Mouse (Mus musculus) stomach, embryonic 16.5 days (tissue): Measurements from ENCODE around the gene Cpt1b. TPM values are rescaled to one million over a fixed set of nuclear protein-coding genes. Genes with fewer than 3 reads are reported as not detected.
A peak's percentile ranks its signal among the peaks of the same experiment; 100 is the strongest.

Experiments
- ATAC-seq: fragments of 200-750 bp; cut with Nextera tagmentation; 2 replicates; pipeline ENCODE4 v1.8.0; 2017; ENCODE audit warnings: moderate number of reproducible peaks, moderate TSS enrichment; ENCODE audit not compliant: insufficient read depth, low FRiP score
- H3K27ac ChIP-seq: fragments of 300-500 bp; sonication (generic); 2 replicates; pipeline ENCODE4 v1.5.1; 2014; ENCODE audit warnings: low read length
- H3K27me3 ChIP-seq: fragments of 300-500 bp; sonication (generic); 2 replicates; pipeline ENCODE4 v1.6.1; 2014; ENCODE audit warnings: low read length, control low read depth, mixed read lengths; ENCODE audit not compliant: control insufficient read depth, insufficient read depth
- H3K36me3 ChIP-seq: fragments of 300-500 bp; sonication (generic); 2 replicates; pipeline ENCODE4 v1.6.1; 2014; ENCODE audit warnings: low read length; ENCODE audit not compliant: control insufficient read depth, insufficient read depth
- H3K4me1 ChIP-seq: fragments of 300-500 bp; sonication (generic); 2 replicates; pipeline ENCODE4 v1.6.1; 2014; ENCODE audit warnings: low read length, control low read depth, mixed read lengths; ENCODE audit not compliant: control insufficient read depth, insufficient read depth
- H3K4me2 ChIP-seq: fragments of 300-500 bp; sonication (generic); 2 replicates; pipeline ENCODE4 v1.6.1; 2014; ENCODE audit warnings: low read depth, low read length, mixed read lengths
- H3K4me3 ChIP-seq: fragments of 300-500 bp; sonication (generic); replicated peaks from 2 replicates; pipeline ENCODE4 v1.5.1; 2014; ENCODE audit warnings: mild to moderate bottlenecking, low read length
- H3K9ac ChIP-seq: fragments of 300-500 bp; sonication (generic); 2 replicates; pipeline ENCODE4 v1.6.1; 2014; ENCODE audit warnings: low read length
- H3K9me3 ChIP-seq: fragments of 300-500 bp; sonication (generic); replicated peaks from 2 replicates; pipeline ENCODE4 v1.6.1; 2016; ENCODE audit warnings: low read length, control low read depth; ENCODE audit not compliant: control insufficient read depth
- WGBS: fragments of 180-500 bp; shearing (Covaris S2); extraction: QIAGEN DNeasy Blood & Tissue Kit; methylation state at CpG from one replicate; pipeline ENCODE4 v1.1.7; 2014; 5-methylcytosine and 5-hydroxymethylcytosine counted together
- polyA plus RNA-seq: library from polyadenylated mRNA; unstranded; fragments of >200 nt; fragmentation: Nextera tagmentation; extraction: Ambion mirVana; gene quantifications from 2 replicates; pipeline ENCODE4 v1.2.1, GENCODE M21; 2015

Gene Cpt1b
- polyA plus RNA-seq, 1 experiment from 2014 or later = 4.8 TPM

GRCm38 (mm10) chr15:89372536-89372935, 53.1 kb downstream of the Cpt1b start:
- Histone ChIP-seq H3K4me2 (peak overlapping the region; percentile 87), H3K36me3 (peaks cover 35% of the 10 kb centered on the region), H3K4me3 (peak overlapping the region; percentile 72; the same call in 1 of the 2 replicates), H3K9ac (peak overlapping the region; percentile 90), H3K27me3 (peaks cover 15% of the 10 kb centered on the region), H3K4me1 (peaks cover 10% of the 10 kb centered on the region; the same call in 1 of the 2 replicates), H3K27ac (peak overlapping the region; percentile 96; the same call in 1 of the 2 replicates), H3K9me3 (no peaks in the 10 kb centered on the region)
- WGBS = 74% methylated on average over 7 of the region's 7 CpGs
- ATAC-seq = no peak

GRCm38 (mm10) chr15:89372068-89372467, 53.6 kb downstream of the Cpt1b start:
- peaks cover 10% of the 10 kb centered on the region; the same call in 1 of the 2 replicates for H3K4me1 ChIP-seq
- no peak overlapping the region for H3K4me3 ChIP-seq
- no peak overlapping the region for H3K4me2 ChIP-seq
- no peak overlapping the region for H3K9ac ChIP-seq
- no peak for ATAC-seq
- 85% methylated on average over 13 of the region's 13 CpGs for WGBS
- peaks cover 11% of the 10 kb centered on the region for H3K27me3 ChIP-seq
- H3K27ac ChIP-seq = no peak overlapping the region
- peaks cover 39% of the 10 kb centered on the region for H3K36me3 ChIP-seq
- H3K9me3 ChIP-seq = no peaks in the 10 kb centered on the region

Other genes with a start within 250 kb of the Cpt1b start
- 153 and 178 TPM in 2 replicates for gene Plxnb2, start 245.1 kb downstream of the Cpt1b start, polyA plus RNA-seq
- 13.4 and 15.0 TPM in 2 replicates for gene Dennd6b, start 229.4 kb downstream of the Cpt1b start, polyA plus RNA-seq
- 20.2 and 24.4 TPM in 2 replicates for gene Ppp6r2, start 214.3 kb downstream of the Cpt1b start, polyA plus RNA-seq
- gene Sbf1, start 110.6 kb downstream of the Cpt1b start, polyA plus RNA-seq = 47.6 and 49.5 TPM in 2 replicates
- gene Adm2, start 103.1 kb downstream of the Cpt1b start, polyA plus RNA-seq = 0.71 and 0.99 TPM in 2 replicates
- 0.54 and 0.66 TPM in 2 replicates for gene Miox, start 91.5 kb downstream of the Cpt1b start, polyA plus RNA-seq
- 66.9 and 79.1 TPM in 2 replicates for gene Lmf2, start 70.2 kb downstream of the Cpt1b start, polyA plus RNA-seq
- 150 and 166 TPM in 2 replicates for gene Ncaph2, start 70.1 kb downstream of the Cpt1b start, polyA plus RNA-seq
- 6.0 and 6.1 TPM in 2 replicates for gene Sco2, start 52.0 kb downstream of the Cpt1b start, polyA plus RNA-seq
- 1.3 and 1.4 TPM in 2 replicates for gene Tymp, start 48.8 kb downstream of the Cpt1b start, polyA plus RNA-seq
- gene Odf3b, start 46.6 kb downstream of the Cpt1b start, polyA plus RNA-seq = 0.54 and 0.94 TPM in 2 replicates
- 0.04 TPM in 1 of 2 replicates, not detected in the other for gene Klhdc7b, start 40.9 kb downstream of the Cpt1b start, polyA plus RNA-seq
- not detected in 2 replicates for gene Syce3, start 15.4 kb downstream of the Cpt1b start, polyA plus RNA-seq
- 2.8 and 3.5 TPM in 2 replicates for gene C730034F03Rik, start 3.7 kb upstream of the Cpt1b start, polyA plus RNA-seq
- not detected in 2 replicates for gene Gm44502, start 3.8 kb upstream of the Cpt1b start, polyA plus RNA-seq
- 42.2 and 49.2 TPM in 2 replicates for gene Chkb, start 4.0 kb upstream of the Cpt1b start, polyA plus RNA-seq
- 3.7 and 3.9 TPM in 2 replicates for gene Mapk8ip2, start 28.1 kb upstream of the Cpt1b start, polyA plus RNA-seq
- 19.5 and 19.9 TPM in 2 replicates for gene Arsa, start 51.6 kb upstream of the Cpt1b start, polyA plus RNA-seq
- 1.1 and 1.8 TPM in 2 replicates for gene Shank3, start 73.8 kb upstream of the Cpt1b start, polyA plus RNA-seq
- gene Acr, start 142.5 kb upstream of the Cpt1b start, polyA plus RNA-seq = not detected in 2 replicates
- 34.6 and 35.2 TPM in 2 replicates for gene Rabl2, start 166.1 kb upstream of the Cpt1b start, polyA plus RNA-seq